Mouse (Mus musculus): ENCODE measurements at regions not wholly inside any gene's neighbourhood (a gene's known extent, or its start where the extent isn't known, plus 50 kb on each side); places are given as distances from the start of the nearest gene placed in this dataset.

- H3K4me2 ChIP-seq (replicated peaks; ENCODE audit: low read depth, low read length) = no peak overlapping the region
- ATAC-seq (ENCODE audit: insufficient number of reproducible peaks, insufficient read depth, low FRiP score, low read depth) = 0 out of 2 replicates have a peak, but pooled peaks have one; percentile 21
- no peaks in the 10 kb centered on the region for H3K9me3 ChIP-seq (ENCODE audit: control insufficient read depth, low read depth, low read length)
- H3K9ac ChIP-seq (replicated peaks; ENCODE audit: low read depth, low read length) = no peak overlapping the region
- H3K27ac ChIP-seq (ENCODE audit: low read length) = no peak overlapping the region
- H3K36me3 ChIP-seq (ENCODE audit: control insufficient read depth, insufficient read depth, low read length) = no peaks in the 10 kb centered on the region
- WGBS = 68% methylated on average over 30 of the region's 30 CpGs
- H3K4me3 ChIP-seq (ENCODE audit: low read depth, low read length) = no peak overlapping the region
- peaks cover 4% of the 10 kb centered on the region; the same call in 1 of the 2 replicates for H3K4me1 ChIP-seq (ENCODE audit: control insufficient read depth, insufficient read depth, low read length)
- H3K27me3 ChIP-seq (ENCODE audit: control insufficient read depth, insufficient read depth, low read length) = no peaks in the 10 kb centered on the region
Measured at GRCm38 (mm10) chr17:85932360-85933132, 212.4 kb downstream of the Srbd1 start.

GRCm38 (mm10) chr17:85931955-85932354 is 213.0 kb downstream of the Srbd1 start:
- no peak overlapping the region for H3K4me3 ChIP-seq (ENCODE audit: low read depth, low read length)
- no peaks in the 10 kb centered on the region for H3K9me3 ChIP-seq (ENCODE audit: control insufficient read depth, low read depth, low read length)
- no peak overlapping the region for H3K27ac ChIP-seq (ENCODE audit: low read length)
- H3K4me2 ChIP-seq (replicated peaks; ENCODE audit: low read depth, low read length) = no peak overlapping the region
- H3K27me3 ChIP-seq (ENCODE audit: control insufficient read depth, insufficient read depth, low read length) = no peaks in the 10 kb centered on the region
- 80% methylated on average over 10 of the region's 10 CpGs for WGBS
- ATAC-seq (ENCODE audit: insufficient number of reproducible peaks, insufficient read depth, low FRiP score, low read depth) = no peak
- no peak overlapping the region for H3K9ac ChIP-seq (replicated peaks; ENCODE audit: low read depth, low read length)
- no peaks in the 10 kb centered on the region for H3K36me3 ChIP-seq (ENCODE audit: control insufficient read depth, insufficient read depth, low read length)
- H3K4me1 ChIP-seq (ENCODE audit: control insufficient read depth, insufficient read depth, low read length) = peaks cover 4% of the 10 kb centered on the region; the same call in 1 of the 2 replicates

GRCm38 (mm10) chr17:85930789-85931188 is 214.2 kb downstream of the Srbd1 start:
- no peak overlapping the region for H3K4me2 ChIP-seq (replicated peaks; ENCODE audit: low read depth, low read length)
- no peak overlapping the region for H3K27ac ChIP-seq (ENCODE audit: low read length)
- 0 out of 2 replicates have a peak, but pooled peaks have one; percentile 34 for ATAC-seq (ENCODE audit: insufficient number of reproducible peaks, insufficient read depth, low FRiP score, low read depth)
- 39% methylated on average over 5 of the region's 5 CpGs for WGBS
- H3K4me3 ChIP-seq (ENCODE audit: low read depth, low read length) = no peak overlapping the region
- no peak overlapping the region for H3K9ac ChIP-seq (replicated peaks; ENCODE audit: low read depth, low read length)
- no peaks in the 10 kb centered on the region for H3K36me3 ChIP-seq (ENCODE audit: control insufficient read depth, insufficient read depth, low read length)
- no peaks in the 10 kb centered on the region for H3K9me3 ChIP-seq (ENCODE audit: control insufficient read depth, low read depth, low read length)
- H3K4me1 ChIP-seq (ENCODE audit: control insufficient read depth, insufficient read depth, low read length) = peaks cover 4% of the 10 kb centered on the region; the same call in 1 of the 2 replicates
- H3K27me3 ChIP-seq (ENCODE audit: control insufficient read depth, insufficient read depth, low read length) = no peaks in the 10 kb centered on the region

- no peak overlapping the region for H3K4me3 ChIP-seq (ENCODE audit: low read depth, low read length)
- H3K9ac ChIP-seq (replicated peaks; ENCODE audit: low read depth, low read length) = no peak overlapping the region
- H3K4me1 ChIP-seq (ENCODE audit: control insufficient read depth, insufficient read depth, low read length) = peaks cover 4% of the 10 kb centered on the region; the same call in 1 of the 2 replicates
- ATAC-seq (ENCODE audit: insufficient number of reproducible peaks, insufficient read depth, low FRiP score, low read depth) = no peak
- no peak overlapping the region for H3K4me2 ChIP-seq (replicated peaks; ENCODE audit: low read depth, low read length)
- WGBS = 80% methylated on average over 3 of the region's 3 CpGs
- H3K27ac ChIP-seq (ENCODE audit: low read length) = no peak overlapping the region
- no peaks in the 10 kb centered on the region for H3K9me3 ChIP-seq (ENCODE audit: control insufficient read depth, low read depth, low read length)
- H3K27me3 ChIP-seq (ENCODE audit: control insufficient read depth, insufficient read depth, low read length) = no peaks in the 10 kb centered on the region
- H3K36me3 ChIP-seq (ENCODE audit: control insufficient read depth, insufficient read depth, low read length) = no peaks in the 10 kb centered on the region
Measured at GRCm38 (mm10) chr17:85930331-85930730, 214.6 kb downstream of the Srbd1 start.

GRCm38 (mm10) chr17:85929699-85930286 is 215.2 kb downstream of the Srbd1 start:
- ATAC-seq (ENCODE audit: insufficient number of reproducible peaks, insufficient read depth, low FRiP score, low read depth) = no peak
- Histone ChIP-seq H3K27me3 (ENCODE audit: control insufficient read depth, insufficient read depth, low read length) (no peaks in the 10 kb centered on the region), H3K9me3 (ENCODE audit: control insufficient read depth, low read depth, low read length) (no peaks in the 10 kb centered on the region), H3K36me3 (ENCODE audit: control insufficient read depth, insufficient read depth, low read length) (no peaks in the 10 kb centered on the region), H3K4me1 (ENCODE audit: control insufficient read depth, insufficient read depth, low read length) (peaks cover 4% of the 10 kb centered on the region; the same call in 1 of the 2 replicates), H3K4me3 (ENCODE audit: low read depth, low read length) (no peak overlapping the region), H3K9ac (replicated peaks; ENCODE audit: low read depth, low read length) (no peak overlapping the region), H3K4me2 (replicated peaks; ENCODE audit: low read depth, low read length) (no peak overlapping the region), H3K27ac (ENCODE audit: low read length) (no peak overlapping the region)
- WGBS = 69% methylated on average over 12 of the region's 12 CpGs

GRCm38 (mm10) chr17:85928543-85928942 is 216.4 kb downstream of the Srbd1 start:
- WGBS = 22% methylated on average over 2 of the region's 2 CpGs
- H3K27me3 ChIP-seq (ENCODE audit: control insufficient read depth, insufficient read depth, low read length) = no peaks in the 10 kb centered on the region
- no peak overlapping the region for H3K4me3 ChIP-seq (ENCODE audit: low read depth, low read length)
- H3K4me2 ChIP-seq (replicated peaks; ENCODE audit: low read depth, low read length) = no peak overlapping the region
- peaks cover 4% of the 10 kb centered on the region; the same call in 1 of the 2 replicates for H3K4me1 ChIP-seq (ENCODE audit: control insufficient read depth, insufficient read depth, low read length)
- no peak overlapping the region for H3K27ac ChIP-seq (ENCODE audit: low read length)
- ATAC-seq (ENCODE audit: insufficient number of reproducible peaks, insufficient read depth, low FRiP score, low read depth) = 0 out of 2 replicates have a peak, but pooled peaks have one; percentile 19
- no peaks in the 10 kb centered on the region for H3K36me3 ChIP-seq (ENCODE audit: control insufficient read depth, insufficient read depth, low read length)
- H3K9ac ChIP-seq (replicated peaks; ENCODE audit: low read depth, low read length) = no peak overlapping the region
- no peaks in the 10 kb centered on the region for H3K9me3 ChIP-seq (ENCODE audit: control insufficient read depth, low read depth, low read length)

GRCm38 (mm10) chr17:85927261-85927660 is 217.7 kb downstream of the Srbd1 start:
- Histone ChIP-seq H3K4me3 (ENCODE audit: low read depth, low read length) (no peak overlapping the region), H3K9me3 (ENCODE audit: control insufficient read depth, low read depth, low read length) (no peaks in the 10 kb centered on the region), H3K36me3 (ENCODE audit: control insufficient read depth, insufficient read depth, low read length) (no peaks in the 10 kb centered on the region), H3K4me1 (ENCODE audit: control insufficient read depth, insufficient read depth, low read length) (peaks cover 4% of the 10 kb centered on the region; the same call in 1 of the 2 replicates), H3K27me3 (ENCODE audit: control insufficient read depth, insufficient read depth, low read length) (no peaks in the 10 kb centered on the region), H3K27ac (ENCODE audit: low read length) (no peak overlapping the region), H3K4me2 (replicated peaks; ENCODE audit: low read depth, low read length) (no peak overlapping the region), H3K9ac (replicated peaks; ENCODE audit: low read depth, low read length) (no peak overlapping the region)
- 74% methylated on average over 9 of the region's 9 CpGs for WGBS
- no peak for ATAC-seq (ENCODE audit: insufficient number of reproducible peaks, insufficient read depth, low FRiP score, low read depth)

GRCm38 (mm10) chr17:85926044-85926443 is 218.9 kb downstream of the Srbd1 start:
- no peaks in the 10 kb centered on the region for H3K27me3 ChIP-seq (ENCODE audit: control insufficient read depth, insufficient read depth, low read length)
- no peak overlapping the region for H3K27ac ChIP-seq (ENCODE audit: low read length)
- no peaks in the 10 kb centered on the region for H3K9me3 ChIP-seq (ENCODE audit: control insufficient read depth, low read depth, low read length)
- no peak for ATAC-seq (ENCODE audit: insufficient number of reproducible peaks, insufficient read depth, low FRiP score, low read depth)
- H3K4me2 ChIP-seq (replicated peaks; ENCODE audit: low read depth, low read length) = no peak overlapping the region
- no peaks in the 10 kb centered on the region for H3K36me3 ChIP-seq (ENCODE audit: control insufficient read depth, insufficient read depth, low read length)
- 85% methylated on average over 4 of the region's 4 CpGs for WGBS
- peaks cover 7% of the 10 kb centered on the region; the same call in 1 of the 2 replicates for H3K4me1 ChIP-seq (ENCODE audit: control insufficient read depth, insufficient read depth, low read length)
- H3K4me3 ChIP-seq (ENCODE audit: low read depth, low read length) = no peak overlapping the region
- H3K9ac ChIP-seq (replicated peaks; ENCODE audit: low read depth, low read length) = no peak overlapping the region

Data from stomach, embryonic 14.5 days (tissue).